Mouse (Mus musculus) embryonic fibroblast, embryonic 13.5 days (primary cell): ENCODE results near the gene Trappc10.

ENCODE experiments used
- CTCF ChIP-seq: IDR thresholded peaks from 2 replicates; pipeline ENCODE4 v1.5.1; 2011; ENCODE audit warnings: mild to moderate bottlenecking, control low read depth, low read length, moderate library complexity, borderline replicate concordance; ENCODE audit not compliant: insufficient read depth
- POLR2A ChIP-seq: IDR thresholded peaks from 2 replicates; pipeline ENCODE4 v1.6.1; 2011; ENCODE audit warnings: low read depth, mild to moderate bottlenecking, control low read depth, low read length, moderate library complexity

GRCm38 (mm10) chr10:78272932-78273331 lies 28.5 kb upstream of the Trappc10 start:
- TF ChIP-seq CTCF (no peak), POLR2A (no peak)
